Mouse (Mus musculus): ENCODE results near the gene Phykpl. TPM values are rescaled to one million over a fixed set of nuclear protein-coding genes. Genes with fewer than 3 reads are reported as not detected.

The Phykpl gene
- polyA plus RNA-seq, 1 experiment from 2014 or later, result 18.5 TPM

DNA sequence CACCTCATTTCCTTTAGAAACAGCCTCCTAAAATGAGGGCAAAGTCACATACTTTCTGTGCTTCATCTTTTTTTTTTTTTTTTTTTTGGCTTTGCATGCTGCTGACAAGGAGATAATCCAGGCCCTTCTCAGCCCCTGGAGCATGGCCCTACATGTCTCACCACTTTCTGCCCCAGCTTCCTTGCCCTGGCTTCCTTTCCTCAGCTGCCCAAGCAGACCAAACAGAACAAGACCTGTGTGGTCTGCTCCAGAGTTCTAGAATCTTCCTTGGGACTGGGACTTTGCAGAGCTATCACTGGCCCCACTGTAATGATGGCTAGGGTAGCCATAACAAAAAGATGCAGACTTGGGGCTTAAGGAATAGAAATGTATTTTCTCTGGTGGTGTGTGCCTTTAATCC lies 5.4 kb downstream of the Phykpl start:
- ATAC-seq, result no peak
- no peak overlapping the region for H3K27ac ChIP-seq
- no peak overlapping the region for H3K4me3 ChIP-seq (replicated peaks)
- H3K4me2 ChIP-seq (replicated peaks), result no peak overlapping the region
- H3K36me3 ChIP-seq, result peaks cover 42% of the 10 kb centered on the region
- no peak overlapping the region for H3K9ac ChIP-seq
- H3K4me1 ChIP-seq (replicated peaks), result 0 out of 2 replicates have a peak, but pooled peaks cover 16% of the 10 kb centered on the region
- no peaks in the 10 kb centered on the region for H3K9me3 ChIP-seq
- no peaks in the 10 kb centered on the region for H3K27me3 ChIP-seq (replicated peaks)

DNA sequence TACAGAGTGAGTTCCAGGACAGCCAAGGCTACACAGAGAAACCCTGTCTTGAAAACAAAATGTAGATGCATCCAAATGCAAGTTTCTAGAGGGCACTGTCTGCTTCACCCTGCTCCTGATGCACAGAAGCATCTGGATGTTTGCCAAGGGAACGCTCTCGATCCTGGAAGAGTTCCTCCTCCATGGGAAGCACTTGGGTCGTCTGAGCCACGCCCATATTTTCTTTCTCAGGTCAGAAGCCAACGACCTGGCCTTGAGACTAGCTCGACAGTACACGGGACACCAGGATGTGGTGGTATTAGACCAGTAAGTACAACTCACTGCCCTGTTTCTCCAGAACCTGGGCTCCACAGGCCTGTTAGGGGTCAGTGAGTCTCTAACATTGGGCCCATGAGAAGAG lies 6.6 kb downstream of the Phykpl start:
- Histone ChIP-seq H3K36me3 (peaks cover 47% of the 10 kb centered on the region), H3K9me3 (no peaks in the 10 kb centered on the region), H3K4me3 (replicated peaks) (no peak overlapping the region), H3K4me2 (replicated peaks) (no peak overlapping the region), H3K4me1 (replicated peaks) (0 out of 2 replicates have a peak, but pooled peaks cover 9% of the 10 kb centered on the region), H3K9ac (no peak overlapping the region), H3K27me3 (replicated peaks) (no peaks in the 10 kb centered on the region), H3K27ac (no peak overlapping the region)
- 41% methylated on average over 7 of the region's 7 CpGs for WGBS
- no peak for ATAC-seq

DNA sequence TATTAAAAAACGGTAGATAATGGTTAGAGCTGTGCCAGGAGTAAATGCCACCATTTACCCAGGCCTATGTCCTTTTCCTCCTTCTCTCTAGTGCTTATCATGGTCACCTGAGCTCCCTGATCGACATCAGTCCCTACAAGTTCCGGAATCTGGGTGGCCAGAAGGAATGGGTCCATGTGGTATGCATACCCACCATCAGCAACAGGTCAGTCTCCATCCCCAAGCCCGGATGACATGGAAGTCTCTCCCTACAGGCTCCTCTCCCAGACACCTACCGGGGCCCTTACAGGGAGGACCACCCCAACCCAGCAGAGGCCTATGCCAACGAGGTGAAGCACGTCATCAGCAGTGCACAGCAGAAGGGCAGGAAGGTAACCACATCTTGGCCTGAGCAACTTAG lies 7.4 kb downstream of the Phykpl start:
- Histone ChIP-seq H3K27me3 (replicated peaks) (no peaks in the 10 kb centered on the region), H3K4me1 (replicated peaks) (0 out of 2 replicates have a peak, but pooled peaks cover 5% of the 10 kb centered on the region), H3K4me2 (replicated peaks) (no peak overlapping the region), H3K9ac (no peak overlapping the region), H3K27ac (no peak overlapping the region), H3K36me3 (peaks cover 54% of the 10 kb centered on the region), H3K4me3 (replicated peaks) (no peak overlapping the region), H3K9me3 (no peaks in the 10 kb centered on the region)
- ATAC-seq, result no peak
- WGBS, result 90% methylated on average over 7 of the region's 7 CpGs

DNA sequence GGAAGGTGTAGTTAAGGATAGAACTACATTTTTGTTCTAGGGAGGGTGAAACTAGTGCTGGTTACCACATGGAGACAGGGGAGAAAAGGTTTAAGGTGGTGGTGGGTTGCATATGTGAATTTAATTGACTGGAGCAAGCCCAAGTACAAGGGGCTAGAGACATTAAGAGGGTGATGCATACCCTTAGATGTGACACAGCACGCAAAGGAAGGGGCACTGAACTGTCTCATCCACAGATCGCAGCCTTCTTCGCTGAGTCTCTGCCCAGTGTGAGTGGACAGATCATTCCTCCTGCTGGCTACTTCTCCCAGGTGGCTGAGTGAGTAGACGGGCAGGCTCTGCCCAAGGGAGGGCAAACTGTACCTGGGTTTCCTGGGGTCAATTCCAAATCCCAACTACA lies 8.8 kb downstream of the Phykpl start:
- Histone ChIP-seq H3K9ac (no peak overlapping the region), H3K4me2 (replicated peaks) (no peak overlapping the region), H3K4me3 (replicated peaks) (no peak overlapping the region), H3K36me3 (peaks cover 62% of the 10 kb centered on the region), H3K4me1 (replicated peaks) (0 out of 2 replicates have a peak, but pooled peaks cover 3% of the 10 kb centered on the region), H3K9me3 (no peaks in the 10 kb centered on the region), H3K27me3 (replicated peaks) (no peaks in the 10 kb centered on the region), H3K27ac (no peak overlapping the region)
- no peak for ATAC-seq
- 93% methylated on average over 4 of the region's 4 CpGs for WGBS

DNA sequence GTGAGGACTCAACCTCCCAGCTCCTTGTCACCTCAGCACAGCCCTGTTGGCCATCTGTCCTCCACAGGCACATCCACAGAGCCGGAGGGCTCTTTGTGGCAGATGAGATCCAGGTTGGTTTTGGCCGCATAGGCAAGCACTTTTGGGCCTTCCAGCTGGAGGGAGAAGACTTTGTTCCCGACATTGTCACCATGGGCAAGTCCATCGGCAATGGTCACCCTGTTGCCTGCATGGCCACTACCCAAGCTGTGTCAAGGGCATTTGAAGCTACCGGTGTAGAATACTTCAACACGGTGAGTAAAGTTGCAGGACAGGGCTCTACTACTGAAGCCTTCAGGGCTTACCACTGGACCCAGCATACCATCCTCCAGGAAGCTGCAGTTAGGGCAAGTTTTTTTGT lies 9.3 kb downstream of the Phykpl start:
- H3K4me2 ChIP-seq (replicated peaks), result no peak overlapping the region
- H3K27me3 ChIP-seq (replicated peaks), result no peaks in the 10 kb centered on the region
- no peak overlapping the region for H3K4me3 ChIP-seq (replicated peaks)
- WGBS, result 95% methylated on average over 6 of the region's 6 CpGs
- H3K9ac ChIP-seq, result no peak overlapping the region
- no peaks in the 10 kb centered on the region for H3K9me3 ChIP-seq
- H3K4me1 ChIP-seq (replicated peaks), result 0 out of 2 replicates have a peak, but pooled peaks cover 3% of the 10 kb centered on the region
- H3K36me3 ChIP-seq, result peaks cover 63% of the 10 kb centered on the region
- no peak overlapping the region for H3K27ac ChIP-seq
- ATAC-seq, result no peak

DNA sequence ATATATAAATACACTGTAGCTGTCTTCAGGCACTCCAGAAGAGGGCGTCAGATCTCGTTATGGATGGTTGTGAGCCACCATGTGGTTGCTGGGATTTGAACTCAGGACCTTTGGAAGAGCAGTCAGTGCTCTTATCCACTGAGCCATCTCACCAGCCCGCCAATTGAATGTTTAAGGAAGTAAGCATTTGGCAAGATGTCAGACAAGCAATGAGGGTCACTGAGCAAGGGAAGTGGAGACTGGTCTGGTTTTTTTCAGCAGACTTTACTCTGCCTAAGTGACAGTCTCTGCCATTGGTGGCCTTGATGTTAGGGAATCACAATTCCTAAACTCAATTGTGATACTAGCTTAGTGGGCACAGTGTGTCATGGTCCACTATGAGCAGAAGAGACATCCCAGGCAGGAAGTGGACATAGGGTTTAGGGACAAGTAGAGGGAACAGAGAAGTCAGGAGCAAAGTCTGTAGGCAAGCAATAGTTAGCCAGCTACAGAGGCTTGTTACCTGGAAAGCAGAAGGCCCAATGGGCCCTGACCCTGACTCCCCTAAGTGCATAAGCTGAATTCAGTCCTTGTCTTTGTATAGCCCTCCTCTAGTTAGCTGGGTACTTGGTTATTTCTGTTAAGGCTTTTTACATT lies 10.3 kb downstream of the Phykpl start:
- Histone ChIP-seq H3K4me2 (replicated peaks) (no peak overlapping the region), H3K27me3 (replicated peaks) (no peaks in the 10 kb centered on the region), H3K27ac (no peak overlapping the region), H3K9me3 (no peaks in the 10 kb centered on the region), H3K4me1 (replicated peaks) (0 out of 2 replicates have a peak, but pooled peaks cover 3% of the 10 kb centered on the region), H3K4me3 (replicated peaks) (no peak overlapping the region), H3K36me3 (peaks cover 67% of the 10 kb centered on the region), H3K9ac (no peak overlapping the region)
- 58% methylated on average over 3 of the region's 3 CpGs for WGBS
- ATAC-seq, result 0 out of 2 replicates have a peak, but pooled peaks have one; percentile 19

DNA sequence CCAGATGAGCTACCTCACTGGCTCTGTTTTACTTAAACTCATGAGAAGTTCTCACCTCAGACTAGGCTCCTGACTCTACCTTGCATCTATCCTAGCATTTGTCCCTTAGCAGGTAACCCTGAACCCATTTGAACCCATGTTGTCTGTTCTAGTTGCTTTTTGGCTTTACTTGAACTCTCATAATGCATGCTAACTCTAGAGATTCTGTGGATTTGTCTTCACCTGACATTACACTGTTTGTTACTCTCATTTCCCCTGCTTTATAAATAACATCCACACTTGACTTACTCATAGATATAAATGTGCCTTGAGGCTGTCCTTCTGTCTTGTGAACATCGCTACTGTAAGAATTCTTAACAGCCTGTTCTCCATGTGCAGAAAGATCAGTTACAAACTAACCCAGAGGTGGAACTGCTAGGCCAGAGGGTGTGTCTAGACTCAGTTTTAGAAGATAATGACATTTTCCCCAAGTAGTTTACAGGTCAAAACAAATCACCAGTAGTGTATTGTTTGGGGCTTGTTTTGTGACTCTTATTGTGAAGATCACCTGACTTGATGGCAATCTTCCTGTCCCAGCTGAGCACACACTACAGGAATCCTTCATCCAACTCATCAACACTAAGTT lies 11.0 kb downstream of the Phykpl start:
- no peak overlapping the region for H3K4me3 ChIP-seq (replicated peaks)
- no peak overlapping the region for H3K27ac ChIP-seq

DNA sequence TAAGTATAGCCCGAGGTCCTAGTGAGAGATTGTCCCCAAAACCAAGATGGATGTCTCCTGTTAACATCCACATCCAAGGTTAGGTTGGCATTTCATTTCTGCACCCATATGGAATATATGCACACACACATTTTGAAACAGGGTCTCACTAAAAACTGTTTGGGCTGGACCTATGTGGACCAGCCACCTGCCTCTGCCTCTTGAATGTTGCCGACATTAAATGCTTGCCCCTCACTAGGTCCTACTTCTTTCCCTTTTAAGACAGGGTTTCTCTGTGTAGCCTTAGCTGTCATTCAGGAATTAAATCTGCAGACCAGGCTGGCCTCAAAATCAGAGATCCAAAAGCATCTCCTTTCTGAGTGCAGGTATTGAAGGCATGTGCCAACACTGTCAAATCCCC lies 13.0 kb downstream of the Phykpl start:
- Histone ChIP-seq H3K36me3 (peaks cover 80% of the 10 kb centered on the region), H3K4me1 (replicated peaks) (peaks cover 9% of the 10 kb centered on the region; the same call in 1 of the 2 replicates), H3K9ac (no peak overlapping the region), H3K27ac (no peak overlapping the region), H3K4me3 (replicated peaks) (no peak overlapping the region), H3K27me3 (replicated peaks) (no peaks in the 10 kb centered on the region), H3K4me2 (replicated peaks) (no peak overlapping the region), H3K9me3 (no peaks in the 10 kb centered on the region)
- ATAC-seq, result no peak
- WGBS, result 83% methylated on average over 2 of the region's 2 CpGs

More for the DNA sequence above, 11.0 kb downstream of the Phykpl start:
- no peak for ATAC-seq
- Histone ChIP-seq H3K4me2 (replicated peaks) (no peak overlapping the region), H3K9me3 (no peaks in the 10 kb centered on the region), H3K27me3 (replicated peaks) (no peaks in the 10 kb centered on the region), H3K4me1 (replicated peaks) (0 out of 2 replicates have a peak, but pooled peaks cover 3% of the 10 kb centered on the region), H3K9ac (no peak overlapping the region), H3K36me3 (peaks cover 68% of the 10 kb centered on the region)
- 91% methylated on average over 1 of the region's 1 CpGs for WGBS

DNA sequence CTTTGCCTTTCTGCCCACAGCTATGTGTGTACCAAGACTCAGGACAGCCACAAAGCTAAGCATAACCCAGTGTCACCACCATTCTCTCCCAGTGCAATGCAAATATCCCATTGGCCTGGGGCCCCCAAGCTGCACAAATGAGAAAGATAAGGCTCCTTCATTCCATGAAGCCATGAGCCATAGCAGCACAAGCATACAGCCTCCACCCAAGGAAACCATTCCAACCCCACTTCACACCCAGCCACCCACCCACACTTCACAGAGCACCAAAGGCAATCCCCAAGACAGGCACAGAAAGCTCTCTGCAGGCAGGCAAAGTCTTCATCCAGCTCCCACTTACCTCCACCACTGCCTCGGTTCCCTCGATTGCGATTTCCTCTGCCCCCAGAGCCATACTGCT lies 17.7 kb downstream of the Phykpl start:
- no peak for ATAC-seq
- peaks cover 18% of the 10 kb centered on the region for H3K4me1 ChIP-seq (replicated peaks)
- 93% methylated on average over 3 of the region's 3 CpGs for WGBS
- no peak overlapping the region for H3K4me2 ChIP-seq (replicated peaks)
- no peak overlapping the region for H3K9ac ChIP-seq
- H3K27ac ChIP-seq, result no peak overlapping the region
- no peaks in the 10 kb centered on the region for H3K9me3 ChIP-seq
- no peaks in the 10 kb centered on the region for H3K27me3 ChIP-seq (replicated peaks)
- peaks cover 67% of the 10 kb centered on the region for H3K36me3 ChIP-seq
- H3K4me3 ChIP-seq (replicated peaks), result no peak overlapping the region

DNA sequence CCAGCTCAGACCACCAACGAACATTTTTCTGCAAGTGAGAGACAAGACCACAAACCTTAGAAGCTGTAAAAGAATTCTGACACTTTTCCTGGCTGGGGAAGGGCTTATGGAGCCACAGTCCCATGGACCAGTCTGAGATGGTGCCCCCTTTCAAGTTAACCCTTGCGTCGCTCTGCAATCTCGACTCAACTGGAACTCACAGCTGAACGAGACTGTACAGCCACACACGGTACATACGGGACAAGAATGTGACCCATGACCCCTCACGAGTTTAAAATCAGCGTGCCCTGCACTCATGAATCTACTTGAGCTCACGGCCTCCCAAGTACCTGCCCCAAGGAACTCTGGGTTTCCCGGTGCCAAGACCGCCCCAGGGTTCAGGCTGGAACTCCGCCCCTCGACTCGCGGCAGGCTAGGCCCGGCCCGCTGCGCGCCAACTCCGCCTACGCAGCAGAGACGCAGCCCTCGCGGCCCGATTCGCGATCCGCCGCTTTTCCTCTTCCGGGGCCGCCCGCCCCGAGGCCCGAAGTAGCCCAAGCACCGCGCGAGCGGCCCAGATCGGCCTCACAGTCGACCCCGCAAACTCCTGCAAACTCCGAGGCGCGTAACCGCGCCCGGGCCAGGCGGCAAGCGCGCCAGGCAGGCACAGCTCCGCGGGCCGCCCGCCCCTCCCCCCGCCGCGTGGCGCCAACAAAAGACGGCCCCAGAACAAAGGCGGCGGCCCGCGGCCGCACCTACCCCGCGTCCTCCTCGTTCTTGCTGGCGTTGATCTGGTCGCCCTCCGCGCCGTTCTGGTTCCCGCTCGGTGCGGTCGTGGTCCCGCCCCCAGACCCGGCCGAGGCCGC lies 21.3 kb downstream of the Phykpl start:
- peak; percentile 82 for ATAC-seq
- H3K9ac ChIP-seq, result peak overlapping the region; percentile 99
- H3K4me1 ChIP-seq (replicated peaks), result peaks cover 25% of the 10 kb centered on the region
- peak overlapping the region; percentile 95 for H3K4me3 ChIP-seq (replicated peaks)
- no peaks in the 10 kb centered on the region for H3K27me3 ChIP-seq (replicated peaks)
- H3K9me3 ChIP-seq, result no peaks in the 10 kb centered on the region
- peak overlapping the region; percentile 72 for H3K4me2 ChIP-seq (replicated peaks)
- H3K36me3 ChIP-seq, result peaks cover 38% of the 10 kb centered on the region
- WGBS, result under 1% methylated on average over 81 of the region's 81 CpGs
- peak overlapping the region; percentile 92 for H3K27ac ChIP-seq

DNA sequence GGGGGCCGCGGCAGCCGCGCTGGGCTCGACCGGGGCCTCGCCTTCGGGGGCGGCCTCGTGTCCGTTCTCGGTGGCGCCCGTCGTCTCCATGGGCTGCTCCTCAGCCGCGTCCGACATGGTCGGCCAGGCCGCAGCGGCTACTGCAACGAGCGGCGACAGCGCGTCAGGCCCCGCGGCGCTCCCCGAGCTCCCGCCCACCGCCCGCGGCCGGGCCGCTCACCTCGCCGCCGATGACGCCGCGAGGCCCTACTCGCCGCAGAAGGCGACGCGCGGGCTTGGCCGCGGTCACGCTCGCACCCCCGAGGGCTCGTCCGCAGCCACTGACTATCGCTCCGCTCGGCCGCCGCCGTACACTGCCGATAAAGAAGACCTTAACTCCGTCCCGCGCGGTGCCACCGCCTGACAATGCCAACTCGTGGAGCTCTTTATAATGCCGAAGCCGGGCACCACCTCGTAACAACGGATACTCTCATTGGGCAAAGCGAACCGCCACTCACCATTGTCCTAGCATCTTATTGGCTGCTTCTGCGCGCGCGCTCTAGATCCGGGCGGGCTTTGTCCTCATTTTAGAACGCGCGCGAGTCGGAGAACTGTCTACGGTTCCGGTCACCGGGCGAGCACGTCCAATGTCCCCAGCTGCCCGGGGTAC lies 22.0 kb downstream of the Phykpl start, which contains the start of gene Hnrnpab:
Hnrnpab (minus strand) TSS at position 401 of the 649 bp plus-strand sequence.
- Histone ChIP-seq H3K4me1 (replicated peaks) (peaks cover 25% of the 10 kb centered on the region), H3K27ac (peak within 1 kb of the TSS; percentile 92), H3K9ac (peak within 1 kb of the TSS; percentile 99), H3K36me3 (peaks cover 30% of the 10 kb centered on the region), H3K4me3 (replicated peaks) (peak within 1 kb of the TSS; percentile 95), H3K4me2 (replicated peaks) (peak within 1 kb of the TSS; percentile 72), H3K27me3 (replicated peaks) (no peaks in the 10 kb centered on the region), H3K9me3 (no peaks in the 10 kb centered on the region)
- ATAC-seq, result peak; percentile 94
- WGBS, result under 1% methylated on average over 66 of the region's 91 CpGs
